Mouse (Mus musculus) layer of hippocampus, adult 8-10 months (tissue): ENCODE measurements around the gene Sephs1. TPM values are rescaled to one million over a fixed set of nuclear protein-coding genes. Genes with fewer than 3 reads are reported as not detected.

Experiments
- total RNA-seq, 4 experiments: library from RNA; stranded (reverse); gene quantifications; 2 replicates each; pipeline ENCODE4 v1.2.4; 2022

Gene Sephs1
- total RNA-seq, 4 experiments from 2014 or later: 17.1 to 25.4 (median 22.0) TPM

Other genes starting within 250 kb of the Sephs1 start
- 10 to 100 TPM; 42.0 to 49.8 (median 47.5) TPM for gene Prpf18, start 229.5 kb upstream of the Sephs1 start, total RNA-seq
- 1 to 10 TPM; 1.6 to 2.2 (median 1.9) TPM for gene Bend7, start 163.7 kb upstream of the Sephs1 start, total RNA-seq
- gene Phyh, start 37.5 kb downstream of the Sephs1 start, total RNA-seq: 10 to 100 TPM; 91.0 to 95.9 (median 94.9) TPM
- gene Ucma, start 94.6 kb downstream of the Sephs1 start, total RNA-seq: 1 to 10 TPM; 2.2 to 5.2 (median 3.7) TPM
- 1 to 10 TPM in 1 of 4 experiments, under 1 TPM in 3; 0.71 to 1.1 (median 0.86) TPM for gene Mcm10, start 131.2 kb downstream of the Sephs1 start, total RNA-seq
- 10 to 100 TPM; 17.5 to 20.8 (median 18.7) TPM for gene Optn, start 182.5 kb downstream of the Sephs1 start, total RNA-seq